Comparison of ENCODE assay signal across 22 mouse cellular contexts in genomic region chr12:79744131-79744530, GRCm38 (mm10).
A peak's percentile ranks its signal among the peaks of the same experiment; 100 is the strongest.
DNase-seq lines count a peak whose midpoint lies in the region; ATAC-seq and TF ChIP-seq lines count a peak whose summit lies in the region.
"Had no signal": no experiment of that assay in that cellular context is flagged by ENCODE, and none has a peak within 500 bp of the region (broad histone marks: within the 10 kb centered on the region; RNA-seq: fewer than 3 reads in every experiment).

No protein-coding gene starts in this region.

- DNase-seq in gastrocnemius, adult 2 months: no peak
- no peak for DNase-seq in gastrocnemius, adult 18-20 months (ENCODE audit: low spot score)
- DNase-seq in stomach, postnatal 0 days (ENCODE audit: low spot score): no peak
- DNase-seq in kidney, postnatal 10 days: no peak
- DNase-seq in Muller cell, postnatal 12 days (ENCODE audit: inconsistent ontology term): no peak
- no peak for DNase-seq in cerebellum, adult 11 months
- DNase-seq: cerebellum, adult 18-20 months; gastrocnemius, postnatal 25 days; heart, postnatal 4 days; kidney, adult 8-10 months; kidney, postnatal 4 days; lung, postnatal 14 days; thymus, postnatal 25 days had no signal

- no peak for TF ChIP-seq CTCF in gastrocnemius, adult 2 months (IDR thresholded peaks at IDR 0.05)
- TF ChIP-seq CTCF in stomach, postnatal 0 days (IDR thresholded peaks at IDR 0.05; ENCODE audit: low read depth): no peak

- ATAC-seq in stomach, embryonic 14.5 days (ENCODE audit: insufficient number of reproducible peaks, insufficient read depth, low FRiP score, low read depth): no peak
- no peak for ATAC-seq in stomach, postnatal 0 days (ENCODE audit: low FRiP score, low TSS enrichment)
- peak; percentile 50; the same call in 1 of the 2 replicates for ATAC-seq in granulocyte monocyte progenitor cell, adult 5-6 weeks (replicated peaks; ENCODE audit: poor library complexity, severe bottlenecking)
- ATAC-seq: forebrain, embryonic 16.5 days had no signal

- 65% methylated on average over 6 of the region's 6 CpGs for WGBS in stomach, embryonic 14.5 days
- WGBS in stomach, postnatal 0 days: 56% methylated on average over 6 of the region's 6 CpGs

- no peaks in the 10 kb centered on the region for H3K9me3 ChIP-seq in stomach, embryonic 14.5 days (ENCODE audit: control insufficient read depth, low read depth, low read length)
- no peaks in the 10 kb centered on the region for H3K9me3 ChIP-seq in stomach, postnatal 0 days (ENCODE audit: control insufficient read depth, low read length)
- H3K9me3 ChIP-seq: embryonic facial prominence, embryonic 10.5 days; limb, embryonic 15.5 days; neural tube, embryonic 15.5 days had no signal

- H3K27me3 ChIP-seq in stomach, embryonic 14.5 days (ENCODE audit: control insufficient read depth, insufficient read depth, low read length): no peaks in the 10 kb centered on the region
- no peaks in the 10 kb centered on the region for H3K27me3 ChIP-seq in stomach, postnatal 0 days (ENCODE audit: control insufficient read depth, insufficient read depth, low read length)
- H3K27me3 ChIP-seq: limb, embryonic 15.5 days; neural tube, embryonic 15.5 days had no signal

- peaks cover 39% of the 10 kb centered on the region for H3K4me1 ChIP-seq in stomach, embryonic 14.5 days (ENCODE audit: control insufficient read depth, insufficient read depth, low read length)
- peaks cover 4% of the 10 kb centered on the region for H3K4me1 ChIP-seq in stomach, postnatal 0 days (replicated peaks; ENCODE audit: control insufficient read depth, insufficient read depth)

- H3K36me3 ChIP-seq in stomach, embryonic 14.5 days (ENCODE audit: control insufficient read depth, insufficient read depth, low read length): no peaks in the 10 kb centered on the region
- no peaks in the 10 kb centered on the region for H3K36me3 ChIP-seq in stomach, postnatal 0 days (ENCODE audit: control insufficient read depth, insufficient read depth, low read length)
- H3K36me3 ChIP-seq: embryonic facial prominence, embryonic 10.5 days; limb, embryonic 15.5 days; neural tube, embryonic 15.5 days had no signal

- TF ChIP-seq EP300 in stomach, postnatal 0 days (optimal IDR thresholded peaks at IDR 0.05): no peak

- H3K4me2 ChIP-seq in stomach, embryonic 14.5 days (replicated peaks; ENCODE audit: low read depth, low read length): no peak overlapping the region
- H3K4me2 ChIP-seq in stomach, postnatal 0 days (replicated peaks; ENCODE audit: low read depth): no peak overlapping the region
- H3K4me2 ChIP-seq: heart, embryonic 11.5 days; limb, embryonic 15.5 days; midbrain, embryonic 11.5 days; neural tube, embryonic 15.5 days had no signal

- 0 out of 2 replicates have a peak overlapping the region, but pooled peaks have one; percentile 20 for H3K27ac ChIP-seq in gastrocnemius, adult 2 months
- H3K27ac ChIP-seq in stomach, embryonic 14.5 days (ENCODE audit: low read length): peak overlapping the region; percentile 44; the same call in 1 of the 2 replicates
- H3K27ac ChIP-seq in stomach, postnatal 0 days (replicated peaks): no peak overlapping the region
- H3K27ac ChIP-seq: embryonic facial prominence, embryonic 10.5 days; limb, embryonic 15.5 days; neural tube, embryonic 15.5 days had no signal

- intact Hi-C loops in gastrocnemius, adult 2 months (cut with DNase I): no loop called here

- no peak overlapping the region for H3K9ac ChIP-seq in stomach, embryonic 14.5 days (replicated peaks; ENCODE audit: low read depth, low read length)
- no peak overlapping the region for H3K9ac ChIP-seq in stomach, postnatal 0 days (ENCODE audit: low read length)
- H3K9ac ChIP-seq: limb, embryonic 15.5 days; neural tube, embryonic 15.5 days had no signal

- H3K4me3 ChIP-seq in gastrocnemius, adult 2 months: no peak overlapping the region
- no peak overlapping the region for H3K4me3 ChIP-seq in stomach, embryonic 14.5 days (ENCODE audit: low read depth, low read length)
- H3K4me3 ChIP-seq in stomach, postnatal 0 days (ENCODE audit: low read depth, low read length): no peak overlapping the region
- H3K4me3 ChIP-seq: embryonic facial prominence, embryonic 10.5 days; limb, embryonic 15.5 days; myocyte; neural tube, embryonic 15.5 days had no signal
